Mouse (Mus musculus) G1E-ER4 (cell line): Measurements from ENCODE around the gene Olfr1344. TPM values are rescaled to one million over a fixed set of nuclear protein-coding genes. Genes with fewer than 3 reads are reported as not detected.

Experiments
- GATA1 ChIP-seq: IDR thresholded peaks from one replicate; pipeline ENCODE4 v1.8.0; 2012; ENCODE audit warnings: low read length, inconsistent platforms
- polyA plus RNA-seq: library from polyadenylated mRNA; stranded (reverse); fragments of >175 nt; gene quantifications from 2 replicates; pipeline ENCODE4 v1.2.3, GENCODE M21; 2012

The Olfr1344 gene
- polyA plus RNA-seq, result not detected in 2 replicates

DNA sequence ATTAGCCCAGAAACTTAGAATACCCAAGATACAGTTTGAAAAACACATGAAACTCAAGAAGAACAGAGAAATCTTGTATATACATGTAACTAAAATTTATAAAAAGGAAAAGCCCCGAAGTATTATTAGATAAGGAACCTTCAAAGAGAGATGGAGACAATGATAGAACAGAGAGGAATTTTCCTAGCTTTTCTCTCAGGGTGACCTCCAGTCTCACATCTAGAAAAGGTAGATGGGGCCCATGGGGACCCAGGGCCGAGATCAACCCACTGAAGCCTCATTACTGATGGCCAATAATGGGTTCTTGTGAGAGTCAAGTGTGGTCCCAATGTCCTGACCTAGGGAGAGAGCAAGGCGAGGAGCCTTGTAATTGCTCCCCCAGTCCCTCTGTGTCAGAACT, at the start of gene Olfr1344:
Gene Olfr1344, plus strand, starts transcription at position 301 of the 400 bp plus-strand sequence.
- no peak for TF ChIP-seq GATA1

DNA sequence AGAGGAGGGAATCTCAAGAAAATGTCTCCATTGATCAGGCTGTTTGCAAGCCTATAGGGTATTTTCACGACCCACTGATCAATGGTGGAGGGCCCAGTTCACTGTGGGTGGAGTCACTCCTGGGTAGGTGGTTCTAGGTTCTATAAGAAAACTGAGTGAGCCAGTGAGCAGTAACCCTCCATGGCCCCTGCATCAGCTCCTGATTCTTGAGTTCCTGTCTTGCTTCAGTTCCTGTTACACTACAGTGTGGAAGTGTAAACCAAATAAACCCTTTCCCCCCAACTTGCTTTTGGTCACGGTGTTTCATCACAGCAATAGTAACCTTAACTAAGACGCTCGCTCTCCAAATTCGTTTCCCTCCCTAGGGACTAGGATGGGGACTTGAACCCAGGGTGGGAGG, 49.5 kb upstream of the Olfr1344 start:
- TF ChIP-seq GATA1, result no peak

- no peak for TF ChIP-seq GATA1
These were observed 49.0 kb upstream of the Olfr1344 start for GRCm38 (mm10) chr7:6389449-6389848.

DNA sequence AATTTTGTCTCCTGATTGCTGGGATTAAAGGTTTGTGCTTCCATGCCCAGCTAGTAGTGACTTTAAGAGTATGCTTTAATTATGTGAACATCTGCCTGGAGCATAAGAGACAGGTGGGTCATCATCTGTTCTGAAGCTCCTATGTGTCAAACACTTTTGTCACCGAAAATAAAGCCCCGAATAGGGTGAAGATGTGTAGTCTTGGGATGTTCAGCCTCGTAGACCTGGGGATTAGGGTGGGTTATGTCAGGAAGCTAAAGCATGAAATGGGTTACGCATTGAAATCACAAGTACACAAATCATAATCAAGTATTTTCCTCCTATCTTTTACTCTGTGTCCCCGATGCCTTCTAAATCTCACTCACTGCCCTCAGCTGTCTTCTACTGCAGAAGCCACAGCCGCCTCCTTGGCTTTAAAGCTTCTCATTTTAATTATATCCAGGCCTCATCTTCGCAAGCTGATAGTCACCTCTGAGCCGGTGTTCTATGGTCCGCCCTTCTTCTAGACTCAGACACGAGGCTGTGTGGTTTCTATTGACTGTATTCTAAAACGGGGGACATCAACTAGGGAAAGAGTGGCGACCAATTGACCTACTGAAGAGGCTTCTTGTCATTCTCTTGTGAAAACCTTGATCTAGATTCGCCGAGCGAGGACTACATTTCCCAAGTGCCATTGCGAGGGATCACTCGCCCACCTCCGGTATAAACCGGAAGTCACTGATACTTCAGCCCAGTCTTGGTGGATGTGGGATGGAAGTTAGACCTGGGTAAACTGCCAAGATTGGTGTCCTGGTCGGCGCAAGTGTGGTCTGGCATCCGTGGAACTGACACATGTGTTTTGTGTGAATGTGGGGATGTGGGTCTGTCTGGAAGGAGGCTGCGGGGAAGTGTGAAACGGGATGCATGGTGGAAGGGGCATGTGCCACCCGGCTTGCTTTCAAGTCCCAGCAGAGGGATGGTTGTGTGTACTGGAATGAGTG, 40.2 kb upstream of the Olfr1344 start, which contains the start of gene Smim17:
Gene Smim17, plus strand, starts transcription at position 720 of the 980 bp plus-strand sequence.
- no peak for TF ChIP-seq GATA1

GRCm38 (mm10) chr7:6410043-6410442, 28.4 kb upstream of the Olfr1344 start, which contains the start of gene Gm20715:
Gm20715 (plus strand) TSS chr7:6410277.
- TF ChIP-seq GATA1, result no peak

DNA sequence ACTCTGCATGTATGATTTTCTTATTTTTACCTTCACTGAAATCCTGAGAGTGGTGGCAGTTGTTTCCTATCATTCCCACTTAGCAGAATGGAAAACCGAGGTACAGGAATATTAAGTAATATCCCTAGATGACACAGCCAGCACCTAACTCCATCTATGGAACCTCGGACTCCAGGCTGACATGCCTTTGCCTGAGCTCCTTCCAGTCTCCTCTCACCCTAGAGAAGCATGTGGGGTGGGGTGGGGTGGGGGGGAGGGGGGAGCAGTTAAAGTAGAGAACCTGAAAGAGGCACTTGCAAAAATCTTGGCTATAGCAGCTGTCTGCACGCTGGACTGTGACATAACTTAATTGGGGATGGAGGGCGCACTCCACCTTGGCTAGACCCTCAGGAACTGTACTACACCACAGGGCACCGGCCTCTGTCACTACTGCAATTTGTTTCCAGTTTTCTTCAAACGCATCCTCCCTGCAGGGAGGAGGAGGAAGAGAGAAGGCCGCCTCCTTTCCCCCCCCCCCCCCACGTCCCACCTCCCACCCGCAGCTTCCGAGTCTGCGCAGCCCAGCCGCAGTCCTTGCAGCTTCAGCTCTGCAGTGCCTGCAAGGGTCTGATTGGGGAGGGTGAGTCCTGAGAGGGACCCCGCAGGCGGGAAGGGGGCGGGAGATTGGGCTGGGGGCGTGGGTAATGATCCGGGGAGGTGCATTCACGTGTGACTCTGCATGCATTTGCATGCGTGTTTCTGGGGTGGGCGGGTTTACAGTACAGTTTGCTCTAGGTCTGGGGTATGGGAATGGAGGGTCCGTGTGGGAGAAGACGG, 23.7 kb upstream of the Olfr1344 start:
- TF ChIP-seq GATA1, result no peak

DNA sequence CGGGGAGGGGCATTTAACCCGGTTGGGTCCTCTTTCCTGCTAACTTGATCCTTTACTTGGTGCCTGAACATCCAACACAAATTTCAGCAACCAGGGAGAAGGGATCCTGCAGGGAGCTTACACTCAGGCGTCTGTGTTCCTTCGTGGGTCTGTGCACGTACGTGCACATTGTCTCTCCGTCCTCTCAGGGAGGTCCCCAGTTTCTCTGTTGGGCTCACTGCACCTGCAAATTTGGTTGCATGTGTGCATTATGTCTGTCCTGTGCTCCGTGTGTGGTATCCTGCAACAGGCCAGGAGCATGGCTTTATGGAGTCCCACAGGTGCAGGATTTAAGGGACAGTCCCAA, 23.1 kb upstream of the Olfr1344 start:
- no peak for TF ChIP-seq GATA1

- TF ChIP-seq GATA1, result no peak
These were observed 18.6 kb upstream of the Olfr1344 start for GRCm38 (mm10) chr7:6419894-6420293.

DNA sequence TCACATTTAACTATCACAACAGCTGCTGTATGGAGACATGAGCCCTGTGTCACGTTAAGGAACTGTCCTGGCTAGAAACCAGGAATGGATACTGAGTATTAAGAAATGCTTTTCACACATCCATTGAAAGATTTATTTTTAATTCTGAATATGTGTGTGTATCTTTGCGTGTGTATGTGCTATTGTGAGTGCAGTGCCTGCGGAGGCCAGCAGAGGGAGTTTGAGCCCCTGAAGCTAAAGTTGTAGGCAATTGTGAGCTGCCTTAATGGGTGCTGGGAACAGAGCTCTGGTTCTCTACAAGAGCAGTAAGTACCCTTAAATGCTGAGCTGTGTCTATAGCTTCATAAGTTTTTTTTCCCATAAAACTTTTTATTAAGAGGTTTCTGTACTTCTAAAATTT, 9.1 kb upstream of the Olfr1344 start:
- TF ChIP-seq GATA1, result no peak

DNA sequence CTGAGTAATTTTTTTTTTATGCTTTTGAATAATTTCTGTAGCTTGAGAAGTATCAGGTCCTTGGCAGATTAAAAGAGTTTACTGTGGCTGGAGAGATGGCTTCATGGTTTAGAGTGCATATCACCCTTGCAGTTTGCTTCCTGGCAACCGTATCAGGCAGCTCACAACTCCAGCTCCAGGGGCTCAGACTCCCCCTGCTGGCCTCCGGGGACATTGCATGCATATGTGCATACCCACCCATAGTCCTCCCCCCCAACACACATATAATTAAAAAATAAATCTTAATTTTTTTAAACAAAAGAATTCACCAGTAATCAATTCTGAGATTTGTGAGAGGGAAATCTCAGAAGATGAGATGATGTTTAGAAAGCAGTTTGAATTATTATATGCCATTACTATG, 8.1 kb upstream of the Olfr1344 start:
- no peak for TF ChIP-seq GATA1

- TF ChIP-seq GATA1, result no peak
These were observed 2.7 kb downstream of the Olfr1344 start for GRCm38 (mm10) chr7:6441173-6441572.

DNA sequence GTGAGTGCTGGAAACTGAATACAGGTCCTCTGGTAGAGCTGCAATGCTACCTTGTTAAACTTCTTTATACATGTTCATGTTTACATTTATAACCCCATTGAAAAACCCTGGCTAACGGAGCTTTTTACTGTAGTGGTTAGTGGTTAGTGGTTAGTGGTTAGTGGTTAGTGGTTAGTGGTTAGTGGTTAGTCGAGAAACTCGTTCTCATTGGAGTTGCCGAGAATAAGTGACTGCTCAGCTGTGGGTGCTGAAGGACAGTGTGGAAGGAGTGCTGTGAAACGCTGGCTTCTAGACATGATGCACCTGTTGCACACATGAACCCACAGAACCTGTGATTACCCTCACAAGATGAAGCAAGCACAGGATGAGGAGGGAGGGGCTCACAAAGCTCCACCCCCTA, 9.3 kb downstream of the Olfr1344 start:
- no peak for TF ChIP-seq GATA1

DNA sequence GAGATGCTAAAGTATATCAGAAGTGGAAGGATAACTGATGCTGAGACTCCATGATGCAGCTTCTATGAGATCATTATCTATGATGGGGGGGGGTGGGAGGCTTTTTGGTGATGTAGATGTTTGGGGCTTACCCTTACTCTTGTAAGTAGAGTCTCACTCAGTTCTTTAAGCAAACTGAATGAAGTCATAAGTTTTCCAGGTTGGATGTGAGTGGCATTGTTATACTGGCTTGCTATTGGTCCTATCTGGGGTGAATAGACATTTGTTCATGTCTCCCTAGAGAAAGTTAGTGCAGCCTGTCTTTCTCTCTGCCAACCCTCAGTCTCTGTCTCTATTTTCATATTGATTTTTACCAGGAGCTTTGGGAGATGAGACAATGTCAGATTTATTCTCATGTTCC, 17.4 kb downstream of the Olfr1344 start, which contains the start of gene Olfr1336:
Gene Olfr1336, plus strand, starts transcription at position 301 of the 400 bp plus-strand sequence.
- TF ChIP-seq GATA1, result no peak

GRCm38 (mm10) chr7:6456399-6456798, 17.9 kb downstream of the Olfr1344 start:
- TF ChIP-seq GATA1, result no peak

GRCm38 (mm10) chr7:6466951-6467350, 28.5 kb downstream of the Olfr1344 start, which contains the start of gene Olfr1346:
Olfr1346 (plus strand) TSS chr7:6467101.
- no peak for TF ChIP-seq GATA1

- TF ChIP-seq GATA1, result no peak
These were observed 48.4 kb downstream of the Olfr1344 start, which contains the start of gene Olfr5 for GRCm38 (mm10) chr7:6486841-6487240. Olfr5 (minus strand) TSS chr7:6486941.

Other genes starting within 250 kb of the Olfr1344 start
- not detected in 2 replicates for gene Galp, start 241.6 kb upstream of the Olfr1344 start, polyA plus RNA-seq
- not detected in 2 replicates for gene Zscan5b, start 216.4 kb upstream of the Olfr1344 start, polyA plus RNA-seq
- not detected in 2 replicates for gene Epp13, start 186.0 kb upstream of the Olfr1344 start, polyA plus RNA-seq
- gene Zfp667, start 152.1 kb upstream of the Olfr1344 start, polyA plus RNA-seq, result 0.16 and 1.4 TPM in 2 replicates
- not detected in 2 replicates for gene Zfp583, start 107.4 kb upstream of the Olfr1344 start, polyA plus RNA-seq
- not detected in 2 replicates for gene Gm3854, start 94.9 kb upstream of the Olfr1344 start, polyA plus RNA-seq
- gene Zfp78, start 75.4 kb upstream of the Olfr1344 start, polyA plus RNA-seq, result 0.02 TPM in 1 of 2 replicates, not detected in the other
- gene Zfp28, start 55.4 kb upstream of the Olfr1344 start, polyA plus RNA-seq, result 0.64 and 0.66 TPM in 2 replicates
- gene Smim17, start 40.0 kb upstream of the Olfr1344 start, polyA plus RNA-seq, result not detected in 2 replicates
- not detected in 2 replicates for gene Gm20715, start 28.4 kb upstream of the Olfr1344 start, polyA plus RNA-seq
- gene Olfr1336, start 17.5 kb downstream of the Olfr1344 start, polyA plus RNA-seq, result not detected in 2 replicates
- gene Olfr1346, start 28.4 kb downstream of the Olfr1344 start, polyA plus RNA-seq, result not detected in 2 replicates
- gene Olfr5, start 48.3 kb downstream of the Olfr1344 start, polyA plus RNA-seq, result not detected in 2 replicates
- gene Olfr1347, start 61.1 kb downstream of the Olfr1344 start, polyA plus RNA-seq, result not detected in 2 replicates
- gene Olfr1348, start 70.1 kb downstream of the Olfr1344 start, polyA plus RNA-seq, result not detected in 2 replicates
- not detected in 2 replicates for gene Olfr1349, start 84.3 kb downstream of the Olfr1344 start, polyA plus RNA-seq
- gene Olfr1350, start 126.2 kb downstream of the Olfr1344 start, polyA plus RNA-seq, result not detected in 2 replicates